Mouse (Mus musculus) liver, embryonic 13.5 days (tissue): ENCODE data around the gene Fbn1. TPM values are rescaled to one million over a fixed set of nuclear protein-coding genes. Genes with fewer than 3 reads are reported as not detected.
A peak's percentile ranks its signal among the peaks of the same experiment; 100 is the strongest.

ENCODE experiments used
- ATAC-seq: fragments of 200-750 bp; cut with Nextera tagmentation; 2 replicates; pipeline ENCODE4 v1.8.0; 2017; ENCODE audit warnings: low read depth, mild to moderate bottlenecking, moderate number of reproducible peaks, moderate library complexity
- DNase-seq: peaks from one replicate; pipeline ENCODE4 v3.0.0; 2022
- H3K27ac ChIP-seq: fragments of 300-500 bp; sonication (generic); 2 replicates; pipeline ENCODE4 v1.5.1; 2015; ENCODE audit warnings: moderate library complexity, mild to moderate bottlenecking, inconsistent platforms
- H3K27me3 ChIP-seq: fragments of 300-500 bp; sonication (generic); 2 replicates; pipeline ENCODE4 v1.6.1; 2015; ENCODE audit warnings: mild to moderate bottlenecking, inconsistent platforms
- H3K36me3 ChIP-seq: fragments of 300-500 bp; sonication (generic); 2 replicates; pipeline ENCODE4 v1.6.1; 2015; ENCODE audit warnings: mild to moderate bottlenecking, inconsistent platforms
- H3K4me1 ChIP-seq: fragments of 300-500 bp; sonication (generic); replicated peaks from 2 replicates; pipeline ENCODE4 v1.6.1; 2015; ENCODE audit warnings: inconsistent platforms
- H3K4me2 ChIP-seq: fragments of 300-500 bp; sonication (generic); 2 replicates; pipeline ENCODE4 v1.6.1; 2015; ENCODE audit warnings: inconsistent platforms, mild to moderate bottlenecking, moderate library complexity
- H3K4me3 ChIP-seq: fragments of 300-500 bp; sonication (generic); replicated peaks from 2 replicates; pipeline ENCODE4 v1.5.1; 2015; ENCODE audit warnings: mild to moderate bottlenecking, inconsistent platforms
- H3K9ac ChIP-seq: fragments of 300-500 bp; sonication (generic); 2 replicates; pipeline ENCODE4 v1.6.1; 2015; ENCODE audit warnings: mild to moderate bottlenecking, inconsistent platforms
- H3K9me3 ChIP-seq: fragments of 300-500 bp; sonication (generic); replicated peaks from 2 replicates; pipeline ENCODE4 v1.6.1; 2016; ENCODE audit warnings: inconsistent platforms
- WGBS: fragments of 180-500 bp; shearing (Covaris S2); methylation state at CpG from one replicate; pipeline ENCODE4 v1.1.7; 2015; ENCODE audit not compliant: insufficient replicate concordance; 5-methylcytosine and 5-hydroxymethylcytosine counted together
- polyA plus RNA-seq: library from polyadenylated mRNA; unstranded; fragments of >200 nt; fragmentation: Nextera tagmentation; extraction: Ambion mirVana; gene quantifications from 2 replicates; pipeline ENCODE4 v1.2.1, GENCODE M21; 2015

Gene Fbn1
- polyA plus RNA-seq, 1 experiment from 2014 or later: 1.2 TPM

GRCm38 (mm10) chr2:125276692-125277091, 231.1 kb downstream of the Fbn1 start:
- Histone ChIP-seq H3K27me3 (no peaks in the 10 kb centered on the region), H3K4me1 (no peaks in the 10 kb centered on the region), H3K27ac (no peak overlapping the region), H3K36me3 (no peaks in the 10 kb centered on the region), H3K9me3 (no peaks in the 10 kb centered on the region), H3K4me3 (no peak overlapping the region), H3K4me2 (no peak overlapping the region), H3K9ac (no peak overlapping the region)
- ATAC-seq: no peak
- 59% methylated on average over 5 of the region's 5 CpGs for WGBS
- DNase-seq: no peak

GRCm38 (mm10) chr2:125275617-125276016, 232.2 kb downstream of the Fbn1 start:
- Histone ChIP-seq H3K27me3 (no peaks in the 10 kb centered on the region), H3K9ac (no peak overlapping the region), H3K36me3 (no peaks in the 10 kb centered on the region), H3K27ac (no peak overlapping the region), H3K4me3 (no peak overlapping the region), H3K4me1 (no peaks in the 10 kb centered on the region), H3K9me3 (no peaks in the 10 kb centered on the region), H3K4me2 (no peak overlapping the region)
- DNase-seq: no peak
- no peak for ATAC-seq
- WGBS: 58% methylated on average over 5 of the region's 5 CpGs

GRCm38 (mm10) chr2:125268876-125269275, 238.9 kb downstream of the Fbn1 start:
- no peak for ATAC-seq
- no peak overlapping the region for H3K4me3 ChIP-seq
- H3K9ac ChIP-seq: no peak overlapping the region
- no peaks in the 10 kb centered on the region for H3K36me3 ChIP-seq
- no peaks in the 10 kb centered on the region for H3K9me3 ChIP-seq
- no peak for DNase-seq
- no peak overlapping the region for H3K4me2 ChIP-seq
- no peaks in the 10 kb centered on the region for H3K4me1 ChIP-seq
- 42% methylated on average over 1 of the region's 1 CpGs for WGBS
- H3K27me3 ChIP-seq: no peaks in the 10 kb centered on the region
- no peak overlapping the region for H3K27ac ChIP-seq

GRCm38 (mm10) chr2:125263753-125264152, 244.0 kb downstream of the Fbn1 start:
- ATAC-seq (no peak), DNase-seq (no peak)
- Histone ChIP-seq H3K36me3 (peaks cover 17% of the 10 kb centered on the region), H3K27ac (no peak overlapping the region), H3K4me1 (no peaks in the 10 kb centered on the region), H3K4me2 (no peak overlapping the region), H3K4me3 (no peak overlapping the region), H3K27me3 (no peaks in the 10 kb centered on the region), H3K9me3 (no peaks in the 10 kb centered on the region), H3K9ac (no peak overlapping the region)
- WGBS: 29% methylated on average over 9 of the region's 9 CpGs

GRCm38 (mm10) chr2:125263056-125263455, 244.7 kb downstream of the Fbn1 start:
- Histone ChIP-seq H3K4me1 (no peaks in the 10 kb centered on the region), H3K27ac (no peak overlapping the region), H3K4me2 (no peak overlapping the region), H3K36me3 (peaks cover 22% of the 10 kb centered on the region), H3K4me3 (no peak overlapping the region), H3K9ac (no peak overlapping the region), H3K27me3 (no peaks in the 10 kb centered on the region), H3K9me3 (no peaks in the 10 kb centered on the region)
- no peak for DNase-seq
- WGBS: 29% methylated on average over 5 of the region's 5 CpGs
- no peak for ATAC-seq

GRCm38 (mm10) chr2:125260326-125260725, 247.5 kb downstream of the Fbn1 start:
- DNase-seq: no peak
- Histone ChIP-seq H3K9ac (no peak overlapping the region), H3K4me1 (0 out of 2 replicates have a peak, but pooled peaks cover 5% of the 10 kb centered on the region), H3K9me3 (no peaks in the 10 kb centered on the region), H3K36me3 (peaks cover 49% of the 10 kb centered on the region), H3K27ac (no peak overlapping the region), H3K4me2 (no peak overlapping the region), H3K4me3 (no peak overlapping the region), H3K27me3 (no peaks in the 10 kb centered on the region)
- ATAC-seq: no peak
- WGBS: 66% methylated on average over 2 of the region's 2 CpGs

GRCm38 (mm10) chr2:125259230-125260120, 248.3 kb downstream of the Fbn1 start:
- 75% methylated on average over 14 of the region's 14 CpGs for WGBS
- 0 out of 2 replicates have a peak, but pooled peaks cover 5% of the 10 kb centered on the region for H3K4me1 ChIP-seq

GRCm38 (mm10) chr2:125255886-125256285, 251.9 kb downstream of the Fbn1 start:
- H3K27ac ChIP-seq: no peak overlapping the region
- WGBS: 68% methylated on average over 3 of the region's 3 CpGs
- DNase-seq: no peak
- no peak for ATAC-seq
- no peaks in the 10 kb centered on the region for H3K9me3 ChIP-seq
- H3K4me3 ChIP-seq: no peak overlapping the region
- no peaks in the 10 kb centered on the region for H3K27me3 ChIP-seq
- no peak overlapping the region for H3K4me2 ChIP-seq
- H3K4me1 ChIP-seq: peaks cover 18% of the 10 kb centered on the region
- no peak overlapping the region for H3K9ac ChIP-seq
- H3K36me3 ChIP-seq: peaks cover 92% of the 10 kb centered on the region

More at GRCm38 (mm10) chr2:125259230-125260120, 248.3 kb downstream of the Fbn1 start:
- Histone ChIP-seq H3K36me3 (peaks cover 56% of the 10 kb centered on the region), H3K27me3 (no peaks in the 10 kb centered on the region), H3K27ac (no peak overlapping the region), H3K4me3 (no peak overlapping the region), H3K9ac (no peak overlapping the region), H3K9me3 (no peaks in the 10 kb centered on the region), H3K4me2 (no peak overlapping the region)
- DNase-seq: no peak
- ATAC-seq: no peak

GRCm38 (mm10) chr2:125254630-125255029, 253.2 kb downstream of the Fbn1 start:
- no peak for ATAC-seq
- Histone ChIP-seq H3K9ac (no peak overlapping the region), H3K4me1 (peaks cover 29% of the 10 kb centered on the region), H3K27ac (no peak overlapping the region), H3K27me3 (no peaks in the 10 kb centered on the region), H3K9me3 (no peaks in the 10 kb centered on the region), H3K4me2 (no peak overlapping the region), H3K36me3 (peaks cover 95% of the 10 kb centered on the region), H3K4me3 (no peak overlapping the region)
- no peak for DNase-seq
- WGBS: 79% methylated on average over 3 of the region's 3 CpGs

- Histone ChIP-seq H3K9me3 (no peaks in the 10 kb centered on the region), H3K4me1 (peaks cover 38% of the 10 kb centered on the region), H3K27ac (no peak overlapping the region), H3K36me3 (peaks cover 93% of the 10 kb centered on the region), H3K4me2 (no peak overlapping the region), H3K4me3 (no peak overlapping the region), H3K9ac (no peak overlapping the region), H3K27me3 (no peaks in the 10 kb centered on the region)
- WGBS: 85% methylated on average over 6 of the region's 6 CpGs
- no peak for ATAC-seq
- DNase-seq: no peak
Measured at GRCm38 (mm10) chr2:125253699-125254098, 254.1 kb downstream of the Fbn1 start.

GRCm38 (mm10) chr2:125252275-125252674, 255.5 kb downstream of the Fbn1 start:
- ATAC-seq: no peak
- H3K36me3 ChIP-seq: peaks cover 81% of the 10 kb centered on the region
- peaks cover 45% of the 10 kb centered on the region for H3K4me1 ChIP-seq
- H3K9me3 ChIP-seq: no peaks in the 10 kb centered on the region
- no peak overlapping the region for H3K27ac ChIP-seq
- H3K27me3 ChIP-seq: no peaks in the 10 kb centered on the region
- no peak overlapping the region for H3K9ac ChIP-seq
- no peak overlapping the region for H3K4me3 ChIP-seq
- WGBS: 49% methylated on average over 2 of the region's 2 CpGs
- H3K4me2 ChIP-seq: 0 out of 2 replicates have a peak overlapping the region, but pooled peaks have one; percentile 35
- DNase-seq: no peak

- Histone ChIP-seq H3K4me3 (0 out of 2 replicates have a peak overlapping the region, but pooled peaks have one; percentile 1), H3K9ac (no peak overlapping the region), H3K36me3 (peaks cover 76% of the 10 kb centered on the region), H3K4me2 (peak overlapping the region; percentile 35; the same call in 1 of the 2 replicates), H3K9me3 (no peaks in the 10 kb centered on the region), H3K4me1 (peaks cover 45% of the 10 kb centered on the region), H3K27ac (no peak overlapping the region), H3K27me3 (no peaks in the 10 kb centered on the region)
- DNase-seq: no peak
- no peak for ATAC-seq
- 74% methylated on average over 4 of the region's 4 CpGs for WGBS
Measured at GRCm38 (mm10) chr2:125251781-125252180, 256.0 kb downstream of the Fbn1 start.
